Mouse (Mus musculus) fat pad, adult 2 months (tissue): ENCODE measurements at regions not wholly inside any gene's neighbourhood (a gene's known extent, or its start where the extent isn't known, plus 50 kb on each side); places are given as distances from the start of the nearest gene placed in this dataset.
A peak's percentile ranks its signal among the peaks of the same experiment; 100 is the strongest.

Source experiments
- DNase-seq: peaks from one replicate; pipeline ENCODE4 v3.0.0-alpha.2; 2011; ENCODE audit warnings: low read depth, low spot score; ENCODE audit errors: extremely low read depth

GRCm38 (mm10) chr10:118700115-118700514 lies 169.9 kb downstream of the Dyrk2 start:
- DNase-seq = no peak

GRCm38 (mm10) chr10:118706020-118706419 lies 164.0 kb downstream of the Dyrk2 start:
- DNase-seq = no peak

- DNase-seq = no peak
These were observed 160.3 kb downstream of the Dyrk2 start for GRCm38 (mm10) chr10:118709718-118710117.

- no peak for DNase-seq
These were observed 158.5 kb downstream of the Dyrk2 start for GRCm38 (mm10) chr10:118711529-118711928.

GRCm38 (mm10) chr10:118711951-118712350 lies 158.1 kb downstream of the Dyrk2 start:
- DNase-seq = no peak

- no peak for DNase-seq
These were observed 157.1 kb downstream of the Dyrk2 start for GRCm38 (mm10) chr10:118712951-118713350.

- no peak for DNase-seq
These were observed 155.8 kb downstream of the Dyrk2 start for GRCm38 (mm10) chr10:118714179-118714581.

GRCm38 (mm10) chr10:118714595-118714994 lies 155.4 kb downstream of the Dyrk2 start:
- DNase-seq = no peak

- no peak for DNase-seq
These were observed 149.4 kb downstream of the Dyrk2 start for GRCm38 (mm10) chr10:118720630-118721029.

- no peak for DNase-seq
These were observed 147.9 kb downstream of the Dyrk2 start for GRCm38 (mm10) chr10:118722132-118722551.

GRCm38 (mm10) chr10:118722671-118723070 lies 147.3 kb downstream of the Dyrk2 start:
- no peak for DNase-seq

GRCm38 (mm10) chr10:118736093-118736492 lies 133.9 kb downstream of the Dyrk2 start:
- no peak for DNase-seq

GRCm38 (mm10) chr10:118737064-118737463 lies 132.9 kb downstream of the Dyrk2 start:
- DNase-seq = no peak

- no peak for DNase-seq
These were observed 130.0 kb downstream of the Dyrk2 start for GRCm38 (mm10) chr10:118739849-118740481.

- DNase-seq = no peak
These were observed 126.2 kb downstream of the Dyrk2 start for GRCm38 (mm10) chr10:118743831-118744230.

GRCm38 (mm10) chr10:118746719-118747395 lies 123.2 kb downstream of the Dyrk2 start:
- no peak for DNase-seq

GRCm38 (mm10) chr10:118749039-118749438 lies 121.0 kb downstream of the Dyrk2 start:
- DNase-seq = no peak

GRCm38 (mm10) chr10:118749756-118750155 lies 120.3 kb downstream of the Dyrk2 start:
- peak; percentile 85 for DNase-seq

- no peak for DNase-seq
These were observed 118.9 kb downstream of the Dyrk2 start for GRCm38 (mm10) chr10:118751110-118751509.

GRCm38 (mm10) chr10:118753061-118753775 lies 116.8 kb downstream of the Dyrk2 start:
- no peak for DNase-seq

- no peak for DNase-seq
These were observed 115.2 kb downstream of the Dyrk2 start for GRCm38 (mm10) chr10:118754791-118755190.
